Mouse (Mus musculus): Measurements from ENCODE around the gene Cdh11. TPM values are rescaled to one million over a fixed set of nuclear protein-coding genes. Genes with fewer than 3 reads are reported as not detected.

Gene Cdh11
- total and polyA plus RNA-seq, 2 experiments: 0.11 to 0.37 TPM

DNA sequence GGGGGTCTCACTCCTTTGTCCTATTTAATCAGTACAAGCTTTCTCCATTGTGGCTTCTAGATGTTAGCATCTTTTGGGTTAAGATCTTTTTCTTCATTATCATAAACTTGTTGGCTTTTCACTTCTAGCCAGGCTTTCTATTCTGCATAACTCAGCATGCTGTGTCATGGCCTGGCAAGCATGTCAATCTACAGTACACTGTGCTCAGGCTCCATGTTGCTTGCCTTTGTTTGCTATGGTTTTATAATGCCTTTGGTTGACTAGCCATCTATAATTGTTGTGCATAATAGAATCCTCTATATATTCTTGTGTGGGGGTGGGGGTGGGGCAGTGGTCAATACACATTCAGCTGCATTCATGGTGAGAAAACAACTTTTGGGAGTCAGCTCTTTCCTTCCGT is 51.0 kb downstream of the Cdh11 start:
- no peak for DNase-seq (ENCODE audit: extremely low read depth, low read depth, low spot score)
- H3K4me1 ChIP-seq (ENCODE audit: control insufficient read depth, insufficient read depth, low read length): no peaks in the 10 kb centered on the region
- no peaks in the 10 kb centered on the region; the same call in 1 of the 2 replicates for H3K79me2 ChIP-seq (ENCODE audit: control insufficient read depth, insufficient read depth, low read length)
- no peak for TF ChIP-seq POLR2A (IDR thresholded peaks at IDR 0.05; ENCODE audit: extremely low read depth, insufficient read depth, low read length)
- TF ChIP-seq CTCF (IDR thresholded peaks at IDR 0.05; ENCODE audit: low read depth, low read length): no peak
- H3K36me3 ChIP-seq (ENCODE audit: control insufficient read depth, insufficient read depth, low read length): no peaks in the 10 kb centered on the region
- no peak overlapping the region for H3K4me3 ChIP-seq (ENCODE audit: insufficient read depth, low read depth, low read length)
- H3K27me3 ChIP-seq (ENCODE audit: control insufficient read depth, insufficient read depth, low read length): no peaks in the 10 kb centered on the region
- 91% methylated on average over 1 of the region's 1 CpGs for WGBS
- no peak overlapping the region for H3K9ac ChIP-seq (ENCODE audit: low read depth, low read length)
- no peak overlapping the region for H3K27ac ChIP-seq (replicated peaks; ENCODE audit: insufficient read depth, low read depth, low read length)

DNA sequence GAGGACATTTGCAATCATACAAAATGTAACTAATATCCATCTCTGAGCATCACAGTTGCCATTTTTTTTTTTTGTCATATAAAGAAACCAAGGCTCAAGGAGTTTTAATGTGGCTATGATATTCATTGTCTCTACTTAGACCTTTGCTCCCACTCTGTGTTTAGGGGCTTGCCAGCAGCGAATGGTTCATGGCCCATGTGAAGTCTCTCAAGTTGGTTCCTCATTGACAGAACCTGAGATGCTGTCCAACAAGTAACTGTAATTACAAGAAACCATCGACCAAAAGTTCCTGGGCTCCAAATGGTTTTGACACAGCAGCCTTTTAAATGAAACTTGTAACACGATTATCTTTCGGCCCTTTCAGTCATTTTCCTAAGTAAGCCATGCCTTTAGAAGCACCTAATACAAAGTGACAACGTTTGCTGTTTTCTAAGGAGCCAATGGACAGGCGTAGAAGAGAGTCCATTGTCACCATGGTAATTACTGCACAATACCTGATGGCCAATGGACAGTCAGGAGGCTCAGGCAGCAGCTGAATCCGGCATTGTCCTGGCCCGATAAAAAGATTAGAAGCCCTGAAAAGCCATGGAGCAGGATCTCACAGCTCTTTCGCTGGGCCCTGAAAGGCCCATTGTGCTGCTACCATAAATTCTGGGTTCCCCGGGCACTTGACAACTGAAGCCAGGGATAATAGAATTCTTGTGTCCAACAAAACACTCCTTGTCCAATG is 59.1 kb downstream of the Cdh11 start:
- Histone ChIP-seq H3K27me3 (ENCODE audit: control insufficient read depth, insufficient read depth, low read length) (no peaks in the 10 kb centered on the region), H3K4me1 (ENCODE audit: control insufficient read depth, insufficient read depth, low read length) (no peaks in the 10 kb centered on the region), H3K4me3 (ENCODE audit: insufficient read depth, low read depth, low read length) (no peak overlapping the region), H3K9ac (ENCODE audit: low read depth, low read length) (no peak overlapping the region), H3K79me2 (ENCODE audit: control insufficient read depth, insufficient read depth, low read length) (no peaks in the 10 kb centered on the region; the same call in 1 of the 2 replicates), H3K36me3 (ENCODE audit: control insufficient read depth, insufficient read depth, low read length) (no peaks in the 10 kb centered on the region), H3K27ac (replicated peaks; ENCODE audit: insufficient read depth, low read depth, low read length) (no peak overlapping the region)
- WGBS: 73% methylated on average over 10 of the region's 10 CpGs
- TF ChIP-seq POLR2A (IDR thresholded peaks at IDR 0.05; ENCODE audit: extremely low read depth, insufficient read depth, low read length) (no peak), CTCF (IDR thresholded peaks at IDR 0.05; ENCODE audit: low read depth, low read length) (no peak)
- no peak for DNase-seq (ENCODE audit: extremely low read depth, low read depth, low spot score)

DNA sequence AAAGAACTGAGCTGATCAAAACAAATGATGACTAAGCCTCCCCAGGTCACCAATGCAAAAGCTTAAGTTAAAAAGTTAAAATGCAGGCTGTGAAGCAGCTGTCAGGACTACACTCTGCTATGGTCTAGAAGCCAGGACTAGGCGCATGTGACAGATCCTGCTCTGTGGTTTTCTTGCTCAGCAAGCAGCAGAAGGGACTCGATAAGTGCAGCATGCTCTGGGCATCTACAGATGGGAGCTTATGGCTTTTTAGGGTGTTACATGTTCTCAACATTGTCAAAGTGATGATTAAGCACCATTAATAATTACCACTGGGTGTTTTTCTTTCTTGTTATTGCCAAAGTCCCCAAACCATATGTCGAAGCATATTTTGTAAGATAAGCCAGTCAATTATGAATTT is 59.9 kb downstream of the Cdh11 start:
- no peak for DNase-seq (ENCODE audit: extremely low read depth, low read depth, low spot score)
- H3K9ac ChIP-seq (ENCODE audit: low read depth, low read length): no peak overlapping the region
- H3K36me3 ChIP-seq (ENCODE audit: control insufficient read depth, insufficient read depth, low read length): no peaks in the 10 kb centered on the region
- no peaks in the 10 kb centered on the region for H3K27me3 ChIP-seq (ENCODE audit: control insufficient read depth, insufficient read depth, low read length)
- H3K79me2 ChIP-seq (ENCODE audit: control insufficient read depth, insufficient read depth, low read length): no peaks in the 10 kb centered on the region; the same call in 1 of the 2 replicates
- H3K27ac ChIP-seq (replicated peaks; ENCODE audit: insufficient read depth, low read depth, low read length): no peak overlapping the region
- TF ChIP-seq CTCF (IDR thresholded peaks at IDR 0.05; ENCODE audit: low read depth, low read length): no peak
- no peak for TF ChIP-seq POLR2A (IDR thresholded peaks at IDR 0.05; ENCODE audit: extremely low read depth, insufficient read depth, low read length)
- WGBS: 73% methylated on average over 3 of the region's 3 CpGs
- no peaks in the 10 kb centered on the region for H3K4me1 ChIP-seq (ENCODE audit: control insufficient read depth, insufficient read depth, low read length)
- H3K4me3 ChIP-seq (ENCODE audit: insufficient read depth, low read depth, low read length): no peak overlapping the region

DNA sequence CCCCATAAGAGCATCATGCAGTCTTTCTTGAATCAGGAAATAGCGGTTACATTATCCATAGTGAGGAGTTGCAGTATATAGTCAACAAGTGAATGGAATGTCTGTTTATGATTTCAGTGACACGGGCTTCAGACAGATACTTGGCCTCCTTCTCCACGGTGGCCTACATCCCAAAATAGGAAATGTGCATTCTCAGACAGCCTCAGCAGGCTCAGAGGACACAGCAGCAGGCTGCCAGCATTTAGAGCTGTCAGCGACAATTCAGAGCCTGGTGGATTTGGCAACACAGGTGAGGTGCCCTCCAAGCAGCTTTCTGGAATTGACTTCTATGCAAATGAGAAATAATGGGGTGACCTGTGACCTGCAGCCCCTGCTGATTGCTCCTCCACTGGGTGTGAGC is 69.5 kb downstream of the Cdh11 start:
- Histone ChIP-seq H3K79me2 (ENCODE audit: control insufficient read depth, insufficient read depth, low read length) (no peaks in the 10 kb centered on the region), H3K4me1 (ENCODE audit: control insufficient read depth, insufficient read depth, low read length) (no peaks in the 10 kb centered on the region), H3K4me3 (ENCODE audit: insufficient read depth, low read depth, low read length) (no peak overlapping the region), H3K27ac (replicated peaks; ENCODE audit: insufficient read depth, low read depth, low read length) (no peak overlapping the region), H3K9ac (ENCODE audit: low read depth, low read length) (no peak overlapping the region), H3K36me3 (ENCODE audit: control insufficient read depth, insufficient read depth, low read length) (no peaks in the 10 kb centered on the region), H3K27me3 (ENCODE audit: control insufficient read depth, insufficient read depth, low read length) (no peaks in the 10 kb centered on the region)
- TF ChIP-seq POLR2A (IDR thresholded peaks at IDR 0.05; ENCODE audit: extremely low read depth, insufficient read depth, low read length) (no peak), CTCF (IDR thresholded peaks at IDR 0.05; ENCODE audit: low read depth, low read length) (no peak)
- 50% methylated on average over 4 of the region's 4 CpGs for WGBS
- no peak for DNase-seq (ENCODE audit: extremely low read depth, low read depth, low spot score)

DNA sequence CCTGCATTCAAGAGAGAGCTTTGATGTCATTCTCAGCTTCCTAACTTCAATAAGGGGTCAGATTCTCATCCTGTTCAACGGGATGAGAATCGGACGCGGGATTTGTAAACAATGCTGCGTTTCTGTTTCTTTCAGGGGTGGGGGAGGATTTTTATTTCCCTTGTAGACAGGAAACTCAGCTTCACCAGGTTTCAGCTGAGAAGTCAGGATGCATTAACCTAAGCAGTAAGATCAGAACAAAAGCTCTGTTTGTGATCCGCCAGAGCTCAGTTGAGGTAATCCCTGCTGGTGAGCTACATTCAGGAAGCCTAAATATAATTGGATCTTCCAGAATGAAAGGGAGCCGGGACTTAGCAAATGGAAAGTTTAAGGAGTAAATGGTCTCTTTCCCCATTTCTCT is 78.1 kb downstream of the Cdh11 start:
- Histone ChIP-seq H3K79me2 (ENCODE audit: control insufficient read depth, insufficient read depth, low read length) (no peaks in the 10 kb centered on the region), H3K27ac (replicated peaks; ENCODE audit: insufficient read depth, low read depth, low read length) (no peak overlapping the region), H3K4me3 (ENCODE audit: insufficient read depth, low read depth, low read length) (no peak overlapping the region), H3K4me1 (ENCODE audit: control insufficient read depth, insufficient read depth, low read length) (no peaks in the 10 kb centered on the region), H3K36me3 (ENCODE audit: control insufficient read depth, insufficient read depth, low read length) (no peaks in the 10 kb centered on the region), H3K9ac (ENCODE audit: low read depth, low read length) (no peak overlapping the region), H3K27me3 (ENCODE audit: control insufficient read depth, insufficient read depth, low read length) (no peaks in the 10 kb centered on the region)
- TF ChIP-seq CTCF (IDR thresholded peaks at IDR 0.05; ENCODE audit: low read depth, low read length): no peak
- TF ChIP-seq POLR2A (IDR thresholded peaks at IDR 0.05; ENCODE audit: extremely low read depth, insufficient read depth, low read length): no peak
- no peak for DNase-seq (ENCODE audit: extremely low read depth, low read depth, low spot score)
- 16% methylated on average over 7 of the region's 7 CpGs for WGBS

DNA sequence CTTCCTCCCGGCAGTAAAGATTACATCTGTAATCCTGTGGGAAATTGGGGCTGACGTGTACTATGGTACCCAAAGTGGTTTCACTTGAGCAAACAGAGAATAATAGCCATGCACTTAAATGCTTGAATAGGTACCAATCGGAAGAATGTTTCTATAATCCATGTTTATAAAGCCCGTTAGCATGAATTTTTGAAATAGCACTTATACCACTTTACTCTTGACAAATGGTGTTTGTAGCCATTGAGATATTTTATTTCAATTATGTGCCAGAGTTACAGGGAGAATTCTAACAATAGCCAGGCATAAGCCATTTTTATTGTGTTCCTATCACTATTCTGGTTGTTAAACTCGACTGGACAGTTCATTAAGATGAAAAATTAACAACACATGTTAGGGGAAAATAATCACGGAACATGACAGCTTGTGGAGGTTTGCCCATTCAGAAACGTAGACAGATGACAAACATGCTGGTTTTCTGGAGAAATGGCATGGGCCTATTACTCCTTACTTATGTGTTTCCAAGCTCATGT is 80.0 kb downstream of the Cdh11 start:
- no peak overlapping the region for H3K9ac ChIP-seq (ENCODE audit: low read depth, low read length)
- H3K4me1 ChIP-seq (ENCODE audit: control insufficient read depth, insufficient read depth, low read length): no peaks in the 10 kb centered on the region
- WGBS: 73% methylated on average over 7 of the region's 7 CpGs
- no peak for DNase-seq (ENCODE audit: extremely low read depth, low read depth, low spot score)
- TF ChIP-seq POLR2A (IDR thresholded peaks at IDR 0.05; ENCODE audit: extremely low read depth, insufficient read depth, low read length): no peak
- TF ChIP-seq CTCF (IDR thresholded peaks at IDR 0.05; ENCODE audit: low read depth, low read length): no peak
- H3K27ac ChIP-seq (replicated peaks; ENCODE audit: insufficient read depth, low read depth, low read length): no peak overlapping the region
- H3K27me3 ChIP-seq (ENCODE audit: control insufficient read depth, insufficient read depth, low read length): no peaks in the 10 kb centered on the region
- no peak overlapping the region for H3K4me3 ChIP-seq (ENCODE audit: insufficient read depth, low read depth, low read length)
- H3K36me3 ChIP-seq (ENCODE audit: control insufficient read depth, insufficient read depth, low read length): no peaks in the 10 kb centered on the region
- H3K79me2 ChIP-seq (ENCODE audit: control insufficient read depth, insufficient read depth, low read length): no peaks in the 10 kb centered on the region
